Mouse (Mus musculus): ENCODE measurements around the gene Rasl11a.

DNA sequence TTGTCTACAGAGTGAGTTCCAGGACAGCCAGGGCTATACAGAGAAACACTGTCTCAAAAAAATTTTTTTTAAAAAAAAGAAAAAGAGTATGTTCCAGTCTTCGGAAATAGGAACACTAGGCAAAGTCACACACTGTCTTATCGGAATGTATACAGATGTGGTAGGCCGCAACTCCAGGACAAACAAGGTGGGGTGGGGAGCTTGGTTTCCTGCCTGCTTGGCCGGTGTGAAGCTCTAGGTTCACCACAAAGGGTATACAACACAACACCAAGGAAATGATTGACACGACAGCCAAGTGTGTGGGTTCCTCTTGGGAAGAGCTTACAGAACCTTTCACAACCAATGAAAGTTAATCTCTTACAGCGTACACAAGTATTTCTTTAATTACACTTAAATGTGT lies 37.4 kb downstream of the Rasl11a start:
- TF ChIP-seq CTCF (IDR thresholded peaks at IDR 0.05; ENCODE audit: borderline replicate concordance, insufficient read depth, low read depth, low read length) (no peak), POLR2A (IDR thresholded peaks at IDR 0.05; ENCODE audit: borderline replicate concordance, insufficient read depth, low read length) (no peak)
